Mouse (Mus musculus) lung, postnatal 25 days (tissue): Measurements from ENCODE around the gene Wfdc12.
"Not testable (repeated sequence)": the region's sequence is repeated elsewhere in the genome, so short reads cannot be mapped to it uniquely, and the experiment has no call there.

Source experiments
- DNase-seq: peaks from one replicate; pipeline ENCODE4 v3.0.0; 2022; ENCODE audit warnings: low spot score

Gene Wfdc12

GRCm38 (mm10) chr2:164190576-164190975 is at the start of gene Wfdc12:
Wfdc12 (minus strand) TSS chr2:164190608.
- DNase-seq, result peak; percentile 35

DNA sequence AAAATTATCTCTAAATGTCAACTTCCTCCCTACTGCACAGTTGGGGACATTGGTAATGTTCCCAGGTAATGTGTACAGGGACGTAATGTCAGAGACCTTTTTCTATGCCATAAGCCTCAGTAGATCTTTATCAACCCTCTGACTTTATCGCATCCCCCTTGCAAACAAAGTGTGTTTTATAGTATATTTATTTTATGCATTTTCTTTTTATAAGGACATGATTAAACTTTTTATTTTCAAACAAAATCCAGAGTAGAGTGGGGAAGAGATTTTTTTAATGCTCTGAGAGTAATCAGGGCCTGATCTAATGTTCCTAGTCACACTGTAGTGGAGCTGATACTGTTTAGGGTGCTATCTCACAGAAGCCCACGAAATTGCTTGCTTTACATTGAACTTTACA is 48.0 kb upstream of the Wfdc12 start, which contains the start of gene Svs2:
Svs2 (minus strand) TSS at position 101 of the 400 bp plus-strand sequence.
- DNase-seq, result no peak

GRCm38 (mm10) chr2:164232671-164233070 is 42.3 kb upstream of the Wfdc12 start:
- DNase-seq, result no peak

- no peak for DNase-seq
These were observed 38.1 kb upstream of the Wfdc12 start for GRCm38 (mm10) chr2:164228361-164229070.

- DNase-seq, result no peak
These were observed 31.1 kb upstream of the Wfdc12 start, which contains the start of gene Wfdc15b for GRCm38 (mm10) chr2:164221522-164221921. Wfdc15b (minus strand) TSS chr2:164221660.

DNA sequence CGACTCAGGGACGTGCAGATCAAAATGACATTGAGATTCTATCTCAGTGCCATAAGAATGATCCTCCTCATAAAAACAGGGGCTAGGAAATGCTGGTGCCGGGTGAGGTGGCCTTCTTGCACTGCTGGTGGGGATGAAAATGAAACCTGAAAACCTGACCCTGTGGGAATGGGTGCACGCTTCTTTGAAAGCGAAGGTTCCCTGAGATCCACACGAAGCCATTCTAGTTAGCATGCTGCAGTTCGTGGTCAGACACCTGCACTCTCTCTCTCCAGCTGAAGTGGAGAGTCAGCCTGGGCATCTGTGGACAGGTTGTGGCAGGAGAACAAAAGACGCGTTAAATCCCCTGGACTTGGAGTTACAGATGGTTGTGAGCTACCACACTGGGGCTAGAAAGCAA is 28.9 kb upstream of the Wfdc12 start:
- no peak for DNase-seq

- no peak for DNase-seq
These were observed 22.3 kb upstream of the Wfdc12 start for GRCm38 (mm10) chr2:164212711-164213110.

DNA sequence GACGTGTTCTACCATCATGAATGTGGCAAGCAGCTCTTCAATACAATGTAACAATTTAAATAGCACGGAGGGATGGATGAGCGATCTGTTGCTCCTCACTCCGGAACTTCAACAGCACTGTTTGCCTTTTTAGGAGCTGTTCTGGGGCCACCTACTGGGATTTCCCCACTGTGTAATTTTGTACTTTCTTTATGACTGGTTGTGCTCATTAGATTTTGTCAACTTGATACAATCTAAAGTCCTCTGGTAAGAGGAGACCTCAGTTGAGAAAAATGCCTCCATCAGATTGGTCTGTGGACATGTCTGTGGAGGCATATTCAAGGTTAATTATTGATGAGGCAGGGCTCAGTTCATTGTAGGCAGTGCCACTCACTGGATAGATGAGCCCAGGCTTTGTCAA is 20.5 kb upstream of the Wfdc12 start:
- DNase-seq, result no peak

- DNase-seq, result no peak
These were observed 16.3 kb upstream of the Wfdc12 start for GRCm38 (mm10) chr2:164206676-164207075.

GRCm38 (mm10) chr2:164206011-164206410 is 15.6 kb upstream of the Wfdc12 start:
- DNase-seq, result not testable (repeated sequence)

DNA sequence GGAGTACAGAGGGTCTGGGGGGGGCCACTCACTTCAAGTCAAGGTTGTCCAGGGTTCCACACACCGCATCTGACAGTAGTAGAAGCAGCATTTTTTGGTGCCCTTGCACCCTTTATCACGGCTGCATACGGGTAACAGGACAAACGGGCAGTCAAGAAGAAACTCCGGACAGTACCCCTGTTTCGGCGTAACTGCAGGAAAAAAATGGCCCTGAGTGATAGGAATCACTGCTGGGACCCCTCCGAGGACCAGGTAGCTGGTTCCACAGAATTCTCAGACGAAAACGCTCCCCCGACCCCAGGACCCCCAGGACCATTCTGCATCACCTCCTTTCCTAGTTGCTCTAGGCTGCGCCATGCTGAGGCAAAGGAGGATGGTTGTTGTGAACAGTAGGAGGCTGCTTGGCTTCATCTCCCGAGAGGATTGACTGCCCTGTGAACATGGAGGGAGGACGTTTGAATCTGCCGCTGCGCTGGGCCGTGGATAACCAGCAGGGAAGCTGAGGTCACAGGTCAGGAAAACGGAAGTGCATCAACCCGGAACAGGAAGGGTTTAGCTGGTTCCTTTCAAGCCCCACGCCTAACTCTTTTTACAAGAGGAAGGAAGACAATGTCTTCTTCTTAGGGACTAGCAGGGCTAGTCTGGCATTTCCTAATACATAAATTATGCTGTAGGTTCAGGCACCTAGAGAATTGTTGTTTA is 9.4 kb upstream of the Wfdc12 start, which contains the start of gene Wfdc15a:
Wfdc15a (minus strand) TSS at position 505 of the 702 bp plus-strand sequence.
- no peak for DNase-seq

GRCm38 (mm10) chr2:164196700-164196990 is 6.2 kb upstream of the Wfdc12 start:
- DNase-seq, result no peak

DNA sequence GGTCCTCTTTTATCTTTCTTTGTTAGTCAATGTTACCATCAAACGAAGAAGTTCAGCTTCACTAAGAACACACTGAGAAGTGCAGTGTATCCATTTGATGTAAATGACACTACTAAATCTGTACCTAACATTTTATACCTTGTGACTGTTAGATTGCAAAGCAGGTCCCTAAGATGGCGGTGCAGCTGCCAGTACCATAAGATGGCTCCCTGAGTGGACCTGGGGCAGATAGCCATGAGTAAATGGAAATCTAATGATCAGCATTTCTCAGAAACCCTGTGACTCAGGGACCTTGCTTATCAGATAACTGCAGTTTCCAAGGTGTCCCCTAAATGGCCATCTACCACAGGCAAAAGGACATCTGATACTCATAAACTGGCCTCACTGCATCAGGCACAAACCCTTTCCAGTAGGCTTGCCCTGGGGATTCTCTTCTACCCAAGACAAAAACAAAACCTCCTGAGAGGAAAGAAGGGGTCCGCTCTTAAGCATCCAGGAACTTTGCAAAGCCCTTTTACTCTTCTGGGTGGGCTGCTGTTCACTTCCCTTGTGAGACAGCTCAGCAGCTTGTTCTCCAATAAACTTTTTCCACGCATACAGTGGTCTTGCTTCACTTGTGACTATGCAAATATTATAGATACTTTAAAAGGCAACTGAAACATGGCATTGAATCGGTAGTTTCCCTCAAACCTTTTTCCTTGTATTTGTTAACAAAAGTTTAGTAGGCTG is 5.7 kb upstream of the Wfdc12 start:
- no peak for DNase-seq

DNA sequence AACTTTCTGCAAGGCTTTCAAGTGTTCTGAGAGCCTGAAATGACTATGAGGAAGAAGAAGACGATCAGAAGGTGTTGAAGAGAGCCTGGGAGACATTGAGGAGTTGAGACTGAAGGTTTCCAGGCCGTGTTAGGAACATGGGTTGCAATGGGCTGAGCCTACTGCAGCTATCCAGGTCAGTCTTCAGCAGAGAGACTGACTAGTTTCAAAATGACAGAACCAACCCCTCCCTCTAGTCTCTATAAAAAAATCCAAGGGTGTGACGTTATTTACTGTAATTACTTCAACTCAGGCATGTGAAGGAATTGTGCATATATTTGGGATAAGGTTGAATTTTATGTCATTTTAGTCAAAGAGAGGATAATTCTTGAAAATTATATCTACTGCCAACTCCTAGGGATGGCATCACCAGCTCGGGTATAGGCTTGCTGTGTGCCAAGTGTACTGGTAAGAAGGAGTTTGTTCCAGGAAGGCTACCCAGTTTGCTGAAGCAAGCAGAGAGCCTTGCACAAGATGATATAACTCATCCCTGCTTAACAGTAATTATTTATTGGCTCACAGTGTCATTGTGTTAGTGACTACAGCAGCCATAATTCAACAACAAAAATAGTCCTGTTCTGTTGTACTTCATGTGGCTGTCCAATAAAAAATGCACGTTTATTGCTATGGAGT is 4.7 kb upstream of the Wfdc12 start:
- DNase-seq, result no peak

DNA sequence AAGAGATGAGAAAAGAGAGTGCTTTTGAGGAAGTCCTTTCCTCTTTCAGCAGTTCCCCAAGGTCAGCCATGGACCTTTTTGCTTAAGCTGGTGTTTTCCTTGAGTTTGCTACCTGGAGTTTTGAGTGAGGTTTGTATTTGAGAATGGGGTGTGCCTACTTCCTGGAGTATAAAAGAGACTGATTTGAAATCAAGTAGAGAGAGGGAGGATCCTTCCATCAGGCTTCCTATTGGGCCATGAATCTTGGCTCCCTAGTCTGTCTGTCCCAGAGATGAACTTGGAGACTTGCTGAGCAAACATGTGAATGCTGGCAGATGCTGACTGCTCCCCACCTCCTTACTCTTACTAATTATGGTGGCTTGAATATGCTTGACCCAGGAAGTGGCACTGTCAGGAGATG is 1.9 kb upstream of the Wfdc12 start:
- no peak for DNase-seq

- DNase-seq, result no peak
These were observed 1.7 kb downstream of the Wfdc12 start for GRCm38 (mm10) chr2:164188722-164189121.

GRCm38 (mm10) chr2:164184145-164184719 is 6.2 kb downstream of the Wfdc12 start:
- no peak for DNase-seq

DNA sequence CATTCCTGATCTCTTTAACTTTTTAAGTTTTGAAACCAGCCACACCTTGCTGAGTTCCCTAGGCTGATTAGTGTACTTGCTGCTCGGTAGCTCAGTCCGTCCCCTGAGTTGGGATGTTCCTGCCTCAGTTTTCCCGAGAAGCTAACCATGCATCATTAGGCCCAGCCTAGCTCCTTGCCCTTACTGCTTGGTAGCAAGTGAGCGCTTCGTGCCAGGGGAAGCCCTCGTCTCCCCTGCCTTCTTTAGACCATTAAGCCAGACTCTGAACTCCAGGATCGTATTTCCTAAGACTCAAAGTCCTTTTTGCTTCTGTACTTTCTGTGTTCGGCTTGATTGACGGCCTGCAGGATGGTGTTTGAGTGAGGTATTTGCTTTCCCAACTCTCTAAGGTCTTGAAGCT is 7.1 kb downstream of the Wfdc12 start:
- DNase-seq, result no peak

- DNase-seq, result no peak
These were observed 7.6 kb downstream of the Wfdc12 start, which contains the start of gene Wfdc5 for GRCm38 (mm10) chr2:164182692-164183255. Wfdc5 (minus strand) TSS chr2:164182742.

DNA sequence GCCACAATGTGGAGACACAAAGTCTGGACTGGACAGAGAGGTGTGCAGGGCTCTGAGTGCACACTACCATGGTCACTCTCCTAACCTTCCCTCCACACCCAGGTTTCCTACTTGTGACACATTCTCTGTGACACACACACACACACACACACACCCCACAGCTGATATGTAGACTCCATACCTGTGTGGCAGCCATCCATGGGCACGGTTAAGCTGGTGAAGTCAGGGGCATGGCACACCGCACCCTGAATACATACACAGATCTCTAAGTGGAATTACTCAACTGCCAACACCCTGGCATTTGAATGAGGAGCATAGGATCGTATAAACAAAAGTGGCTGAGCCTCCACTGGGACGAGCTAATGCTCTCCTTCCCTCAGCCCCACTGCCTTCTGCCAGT is 9.6 kb downstream of the Wfdc12 start:
- DNase-seq, result peak; percentile 42

GRCm38 (mm10) chr2:164180124-164180523 is 10.3 kb downstream of the Wfdc12 start:
- peak; percentile 39 for DNase-seq

- DNase-seq, result no peak
These were observed 12.6 kb downstream of the Wfdc12 start for GRCm38 (mm10) chr2:164177831-164178230.
